Mouse (Mus musculus) hindbrain, embryonic 12.5 days (tissue): ENCODE data around the gene Fam120a. TPM values are rescaled to one million over a fixed set of nuclear protein-coding genes. Genes with fewer than 3 reads are reported as not detected.

ENCODE experiments used
- ATAC-seq: fragments of 200-750 bp; cut with Nextera tagmentation; 2 replicates; pipeline ENCODE4 v1.8.0; 2017; ENCODE audit warnings: moderate TSS enrichment; ENCODE audit not compliant: low FRiP score
- H3K27ac ChIP-seq: fragments of 300-500 bp; sonication (generic); 2 replicates; pipeline ENCODE4 v1.5.1; 2016; ENCODE audit warnings: mild to moderate bottlenecking
- H3K27me3 ChIP-seq: fragments of 300-500 bp; sonication (generic); 2 replicates; pipeline ENCODE4 v1.6.1; 2016; ENCODE audit warnings: mild to moderate bottlenecking
- H3K36me3 ChIP-seq: fragments of 300-500 bp; sonication (generic); 2 replicates; pipeline ENCODE4 v1.6.1; 2016; ENCODE audit warnings: mild to moderate bottlenecking
- H3K4me1 ChIP-seq: fragments of 300-500 bp; sonication (generic); 2 replicates; pipeline ENCODE4 v1.6.1; 2016
- H3K4me2 ChIP-seq: fragments of 300-500 bp; sonication (generic); replicated peaks from 2 replicates; pipeline ENCODE4 v1.6.1; 2016; ENCODE audit warnings: mild to moderate bottlenecking
- H3K4me3 ChIP-seq: fragments of 300-500 bp; sonication (generic); 2 replicates; pipeline ENCODE4 v1.5.1; 2016; ENCODE audit warnings: mild to moderate bottlenecking
- H3K9ac ChIP-seq: fragments of 300-500 bp; sonication (generic); 2 replicates; pipeline ENCODE4 v1.6.1; 2016; ENCODE audit warnings: mild to moderate bottlenecking, moderate library complexity
- H3K9me3 ChIP-seq: fragments of 300-500 bp; sonication (generic); replicated peaks from 2 replicates; pipeline ENCODE4 v1.6.1; 2016; ENCODE audit warnings: mild to moderate bottlenecking
- WGBS: fragments of 180-500 bp; shearing (Covaris S2); methylation state at CpG from one replicate; pipeline ENCODE4 v1.1.7; 2016; 5-methylcytosine and 5-hydroxymethylcytosine counted together
- polyA plus RNA-seq: library from polyadenylated mRNA; unstranded; fragments of >200 nt; fragmentation: Nextera tagmentation; extraction: Ambion mirVana; gene quantifications from 2 replicates; pipeline ENCODE4 v1.2.1, GENCODE M21; 2016

The Fam120a gene
- polyA plus RNA-seq, 1 experiment from 2014 or later: 17.0 TPM

GRCm38 (mm10) chr13:48890260-48890960 lies 77.4 kb downstream of the Fam120a start:
- Histone ChIP-seq H3K27me3 (no peaks in the 10 kb centered on the region), H3K27ac (no peak overlapping the region), H3K9ac (no peak overlapping the region), H3K9me3 (no peaks in the 10 kb centered on the region), H3K4me2 (no peak overlapping the region), H3K4me1 (no peaks in the 10 kb centered on the region), H3K4me3 (no peak overlapping the region), H3K36me3 (peaks cover 69% of the 10 kb centered on the region)
- no peak for ATAC-seq
- 87% methylated on average over 4 of the region's 4 CpGs for WGBS

- H3K4me1 ChIP-seq: peaks cover 9% of the 10 kb centered on the region
- H3K9me3 ChIP-seq: no peaks in the 10 kb centered on the region
- peak; percentile 99 for ATAC-seq
- H3K36me3 ChIP-seq: peaks cover 29% of the 10 kb centered on the region
- H3K27me3 ChIP-seq: no peaks in the 10 kb centered on the region
- H3K4me2 ChIP-seq: peak overlapping the region; percentile 65
- peak overlapping the region; percentile 90 for H3K27ac ChIP-seq
- H3K4me3 ChIP-seq: peak overlapping the region; percentile 39
- under 1% methylated on average over 36 of the region's 36 CpGs for WGBS
- peak overlapping the region; percentile 82 for H3K9ac ChIP-seq
These were observed 89.3 kb downstream of the Fam120a start for GRCm38 (mm10) chr13:48878534-48878933.

DNA sequence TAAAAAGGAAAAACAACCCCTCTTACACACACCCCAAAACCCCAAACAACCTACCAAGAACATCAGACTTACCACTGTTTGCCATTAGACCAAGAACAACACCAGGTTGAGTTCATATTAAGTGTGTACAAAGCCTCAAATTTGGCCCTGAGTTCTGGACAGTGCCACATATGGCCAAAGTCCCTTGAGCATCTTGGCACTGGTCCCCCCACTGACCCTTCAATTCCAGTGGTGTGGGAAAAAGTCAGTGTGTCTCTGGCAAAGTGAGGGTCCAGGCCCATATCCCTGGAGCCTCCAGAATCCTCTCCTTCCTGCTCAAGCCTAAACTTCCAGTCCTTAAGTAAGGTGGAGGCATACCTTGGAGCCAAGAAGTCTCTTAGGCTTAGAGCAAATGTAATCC lies 90.0 kb downstream of the Fam120a start:
- no peak overlapping the region for H3K27ac ChIP-seq
- ATAC-seq: 0 out of 2 replicates have a peak, but pooled peaks have one; percentile 6
- H3K4me3 ChIP-seq: peak overlapping the region; percentile 39; the same call in 1 of the 2 replicates
- peak overlapping the region; percentile 82 for H3K9ac ChIP-seq
- H3K4me1 ChIP-seq: peaks cover 9% of the 10 kb centered on the region
- no peaks in the 10 kb centered on the region for H3K9me3 ChIP-seq
- H3K36me3 ChIP-seq: peaks cover 24% of the 10 kb centered on the region
- H3K27me3 ChIP-seq: no peaks in the 10 kb centered on the region
- H3K4me2 ChIP-seq: peak overlapping the region; percentile 65

DNA sequence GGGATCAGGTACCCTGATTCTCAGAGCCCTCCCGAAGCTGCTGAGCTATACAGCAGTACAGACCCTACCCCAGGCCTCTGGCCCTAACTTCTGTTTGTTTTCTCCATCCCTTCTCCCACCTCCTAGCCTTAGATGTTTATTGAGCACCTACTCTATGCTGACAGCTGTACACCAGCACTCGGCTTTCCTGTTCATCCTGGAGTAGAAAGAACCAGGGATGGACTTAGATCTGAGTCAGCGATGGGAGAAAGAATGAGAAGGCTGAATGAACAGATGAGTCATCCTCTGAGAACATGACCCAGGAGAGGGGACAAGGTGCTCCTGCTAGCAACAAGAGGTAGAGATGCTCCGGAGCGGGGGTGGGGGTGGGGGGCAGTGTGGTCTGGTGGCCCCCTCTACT lies 95.1 kb downstream of the Fam120a start:
- ATAC-seq: no peak
- no peak overlapping the region for H3K9ac ChIP-seq

DNA sequence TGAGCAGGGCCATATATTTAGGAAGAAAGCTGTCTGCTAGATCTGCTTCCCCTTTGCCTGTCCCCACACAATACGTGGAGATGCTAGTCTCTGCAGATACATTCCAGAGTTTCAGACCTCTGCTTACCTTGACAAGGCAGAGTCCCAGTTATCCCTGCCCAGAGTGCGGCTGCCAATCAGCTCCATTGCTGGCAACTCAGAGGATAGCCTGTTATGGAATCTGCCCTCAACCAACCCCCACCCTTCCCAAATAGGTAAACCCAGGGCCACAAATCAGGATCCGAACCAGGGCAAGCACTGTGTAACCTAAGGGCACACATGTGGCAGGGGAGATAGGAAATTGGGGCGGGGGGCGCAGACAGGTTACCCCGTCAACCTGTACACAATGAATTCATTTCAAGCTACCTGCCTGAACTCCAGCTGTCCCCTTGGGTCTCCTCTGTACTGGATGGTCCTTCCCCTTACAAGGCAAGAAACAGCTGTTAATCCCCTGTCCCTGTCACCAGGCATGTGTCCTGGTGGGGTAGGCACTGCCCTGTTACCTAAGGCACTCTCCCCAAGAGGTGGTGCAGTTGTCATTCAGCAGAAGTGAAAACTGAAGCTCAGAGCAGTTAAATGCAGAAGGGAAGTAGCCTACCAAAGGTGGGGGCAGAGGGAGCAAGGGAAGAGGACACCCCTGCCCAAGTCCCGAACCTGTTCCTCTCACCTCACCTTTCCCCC lies 95.8 kb downstream of the Fam120a start:
- peak; percentile 8; the same call in 1 of the 2 replicates for ATAC-seq
- no peak overlapping the region for H3K27ac ChIP-seq
- 63% methylated on average over 7 of the region's 7 CpGs for WGBS

More for the DNA sequence above, 95.1 kb downstream of the Fam120a start:
- Histone ChIP-seq H3K9me3 (no peaks in the 10 kb centered on the region), H3K27ac (no peak overlapping the region), H3K4me1 (peaks cover 31% of the 10 kb centered on the region), H3K4me2 (no peak overlapping the region), H3K27me3 (no peaks in the 10 kb centered on the region), H3K36me3 (0 out of 2 replicates have a peak, but pooled peaks cover 6% of the 10 kb centered on the region), H3K4me3 (no peak overlapping the region)
- 85% methylated on average over 5 of the region's 5 CpGs for WGBS

GRCm38 (mm10) chr13:48870771-48871731 lies 96.8 kb downstream of the Fam120a start, which contains the start of gene Phf2:
Phf2 (minus strand) TSS chr13:48871119.
- Histone ChIP-seq H3K4me2 (peak within 1 kb of the TSS; percentile 88), H3K27ac (peak within 1 kb of the TSS; percentile 84), H3K27me3 (no peaks in the 10 kb centered on the region), H3K36me3 (no peaks in the 10 kb centered on the region), H3K9me3 (no peaks in the 10 kb centered on the region), H3K9ac (peak within 1 kb of the TSS; percentile 99), H3K4me1 (peaks cover 38% of the 10 kb centered on the region), H3K4me3 (peak within 1 kb of the TSS; percentile 94)
- ATAC-seq: peak; percentile 54
- WGBS: under 1% methylated on average over 35 of the region's 117 CpGs

More for the DNA sequence above, 95.8 kb downstream of the Fam120a start:
- H3K27me3 ChIP-seq: no peaks in the 10 kb centered on the region
- H3K4me1 ChIP-seq: peaks cover 35% of the 10 kb centered on the region
- no peaks in the 10 kb centered on the region for H3K9me3 ChIP-seq
- 0 out of 2 replicates have a peak, but pooled peaks cover 6% of the 10 kb centered on the region for H3K36me3 ChIP-seq
- peak overlapping the region; percentile 99 for H3K9ac ChIP-seq
- H3K4me3 ChIP-seq: peak overlapping the region; percentile 94
- H3K4me2 ChIP-seq: peak overlapping the region; percentile 79

GRCm38 (mm10) chr13:48869950-48870770 lies 97.7 kb downstream of the Fam120a start:
- H3K27me3 ChIP-seq: no peaks in the 10 kb centered on the region
- peak overlapping the region; percentile 83 for H3K27ac ChIP-seq
- H3K4me1 ChIP-seq: peaks cover 38% of the 10 kb centered on the region
- H3K4me3 ChIP-seq: peak overlapping the region; percentile 94
- peak overlapping the region; percentile 88 for H3K4me2 ChIP-seq
- under 1% methylated on average over 59 of the region's 102 CpGs for WGBS
- peak; percentile 53 for ATAC-seq
- H3K9me3 ChIP-seq: no peaks in the 10 kb centered on the region
- H3K9ac ChIP-seq: peak overlapping the region; percentile 97
- H3K36me3 ChIP-seq: no peaks in the 10 kb centered on the region

GRCm38 (mm10) chr13:48869600-48869949 lies 98.2 kb downstream of the Fam120a start:
- Histone ChIP-seq H3K4me2 (peak overlapping the region; percentile 88), H3K4me3 (peak overlapping the region; percentile 94), H3K4me1 (peaks cover 38% of the 10 kb centered on the region), H3K27ac (peak overlapping the region; percentile 83), H3K9ac (peak overlapping the region; percentile 97), H3K9me3 (no peaks in the 10 kb centered on the region), H3K27me3 (no peaks in the 10 kb centered on the region), H3K36me3 (no peaks in the 10 kb centered on the region)
- WGBS: 7% methylated on average over 5 of the region's 5 CpGs
- peak; percentile 24; the same call in 1 of the 2 replicates for ATAC-seq

DNA sequence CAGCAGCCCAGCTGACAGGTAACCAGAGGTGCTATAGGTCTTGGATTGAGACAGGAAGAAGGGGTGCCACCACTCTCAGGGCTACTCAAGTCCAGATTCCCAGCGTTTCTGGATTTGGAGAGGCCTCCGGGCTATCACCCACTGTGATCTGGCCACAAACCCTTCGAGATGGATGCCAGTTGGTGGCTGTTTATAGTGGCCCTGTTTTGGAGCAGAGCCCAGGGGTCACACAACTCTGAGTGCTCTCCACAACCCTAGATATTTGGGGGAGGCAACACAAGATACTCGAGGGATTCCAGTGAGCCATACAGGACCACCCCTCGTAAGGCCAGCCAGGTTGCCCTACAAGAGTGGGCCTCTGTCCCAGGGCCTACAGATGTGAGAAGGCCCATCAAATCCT lies 98.7 kb downstream of the Fam120a start:
- peak overlapping the region; percentile 94 for H3K4me3 ChIP-seq
- no peak for ATAC-seq
- no peaks in the 10 kb centered on the region for H3K9me3 ChIP-seq
- no peak overlapping the region for H3K27ac ChIP-seq
- H3K9ac ChIP-seq: peak overlapping the region; percentile 97
- peaks cover 43% of the 10 kb centered on the region for H3K4me1 ChIP-seq
- H3K36me3 ChIP-seq: no peaks in the 10 kb centered on the region
- peak overlapping the region; percentile 88 for H3K4me2 ChIP-seq
- no peaks in the 10 kb centered on the region for H3K27me3 ChIP-seq
- WGBS: 18% methylated on average over 5 of the region's 5 CpGs

GRCm38 (mm10) chr13:48864673-48865356 lies 103.0 kb downstream of the Fam120a start:
- peaks cover 36% of the 10 kb centered on the region for H3K4me1 ChIP-seq
- H3K4me3 ChIP-seq: no peak overlapping the region
- no peaks in the 10 kb centered on the region; the same call in 1 of the 2 replicates for H3K9me3 ChIP-seq
- no peaks in the 10 kb centered on the region for H3K27me3 ChIP-seq
- no peak overlapping the region for H3K9ac ChIP-seq
- H3K27ac ChIP-seq: no peak overlapping the region
- H3K36me3 ChIP-seq: 0 out of 2 replicates have a peak, but pooled peaks cover 3% of the 10 kb centered on the region
- no peak overlapping the region for H3K4me2 ChIP-seq
- ATAC-seq: no peak
- 80% methylated on average over 12 of the region's 12 CpGs for WGBS
